Mouse (Mus musculus) kidney, embryonic 16.5 days (tissue): ENCODE results near the gene Mast4. TPM values are rescaled to one million over a fixed set of nuclear protein-coding genes. Genes with fewer than 3 reads are reported as not detected.

Source experiments
- ATAC-seq: fragments of 200-750 bp; cut with Nextera tagmentation; 2 replicates; pipeline ENCODE4 v1.8.0; 2017; ENCODE audit warnings: moderate TSS enrichment; ENCODE audit not compliant: low FRiP score, low TSS enrichment
- H3K27ac ChIP-seq: fragments of 300-500 bp; sonication (generic); 2 replicates; pipeline ENCODE4 v1.5.1; 2014; ENCODE audit warnings: low read length
- H3K27me3 ChIP-seq: fragments of 300-500 bp; sonication (generic); 2 replicates; pipeline ENCODE4 v1.6.1; 2014; ENCODE audit warnings: low read length, control low read depth, mixed read lengths; ENCODE audit not compliant: insufficient read depth
- H3K36me3 ChIP-seq: fragments of 300-500 bp; sonication (generic); 2 replicates; pipeline ENCODE4 v1.6.1; 2014; ENCODE audit warnings: low read length, control low read depth, mixed read lengths; ENCODE audit not compliant: insufficient read depth
- H3K4me1 ChIP-seq: fragments of 300-500 bp; sonication (generic); 2 replicates; pipeline ENCODE4 v1.6.1; 2014; ENCODE audit warnings: low read length, control low read depth, mixed read lengths; ENCODE audit not compliant: insufficient read depth
- H3K4me2 ChIP-seq: fragments of 300-500 bp; sonication (generic); replicated peaks from 2 replicates; pipeline ENCODE4 v1.6.1; 2014; ENCODE audit warnings: low read depth, low read length
- H3K4me3 ChIP-seq: fragments of 300-500 bp; sonication (generic); 2 replicates; pipeline ENCODE4 v1.5.1; 2014; ENCODE audit warnings: mild to moderate bottlenecking, low read length
- H3K9ac ChIP-seq: fragments of 300-500 bp; sonication (generic); replicated peaks from 2 replicates; pipeline ENCODE4 v1.6.1; 2014; ENCODE audit warnings: low read length
- H3K9me3 ChIP-seq: fragments of 300-500 bp; sonication (generic); 2 replicates; pipeline ENCODE4 v1.6.1; 2016; ENCODE audit warnings: low read length, control low read depth
- WGBS: fragments of 180-500 bp; shearing (Covaris S2); extraction: QIAGEN DNeasy Blood & Tissue Kit; methylation state at CpG from one replicate; pipeline ENCODE4 v1.1.7; 2014; 5-methylcytosine and 5-hydroxymethylcytosine counted together
- polyA plus RNA-seq: library from polyadenylated mRNA; unstranded; fragments of >200 nt; fragmentation: Nextera tagmentation; extraction: Ambion mirVana; gene quantifications from 2 replicates; pipeline ENCODE4 v1.2.1, GENCODE M21; 2015

Gene Mast4
- polyA plus RNA-seq, 1 experiment from 2014 or later, result 19.9 TPM

GRCm38 (mm10) chr13:102918616-102919015, 415.7 kb downstream of the Mast4 start:
- no peak for ATAC-seq
- Histone ChIP-seq H3K4me3 (no peak overlapping the region), H3K36me3 (no peaks in the 10 kb centered on the region), H3K4me1 (peaks cover 8% of the 10 kb centered on the region), H3K27ac (no peak overlapping the region), H3K9me3 (no peaks in the 10 kb centered on the region), H3K9ac (no peak overlapping the region), H3K27me3 (no peaks in the 10 kb centered on the region), H3K4me2 (no peak overlapping the region)
- 8% methylated on average over 4 of the region's 4 CpGs for WGBS

GRCm38 (mm10) chr13:102915341-102915740, 419.0 kb downstream of the Mast4 start:
- 72% methylated on average over 1 of the region's 1 CpGs for WGBS
- Histone ChIP-seq H3K27me3 (no peaks in the 10 kb centered on the region), H3K27ac (no peak overlapping the region), H3K36me3 (no peaks in the 10 kb centered on the region), H3K4me2 (no peak overlapping the region), H3K4me3 (no peak overlapping the region), H3K9ac (no peak overlapping the region), H3K9me3 (no peaks in the 10 kb centered on the region), H3K4me1 (peaks cover 8% of the 10 kb centered on the region)
- ATAC-seq, result no peak

DNA sequence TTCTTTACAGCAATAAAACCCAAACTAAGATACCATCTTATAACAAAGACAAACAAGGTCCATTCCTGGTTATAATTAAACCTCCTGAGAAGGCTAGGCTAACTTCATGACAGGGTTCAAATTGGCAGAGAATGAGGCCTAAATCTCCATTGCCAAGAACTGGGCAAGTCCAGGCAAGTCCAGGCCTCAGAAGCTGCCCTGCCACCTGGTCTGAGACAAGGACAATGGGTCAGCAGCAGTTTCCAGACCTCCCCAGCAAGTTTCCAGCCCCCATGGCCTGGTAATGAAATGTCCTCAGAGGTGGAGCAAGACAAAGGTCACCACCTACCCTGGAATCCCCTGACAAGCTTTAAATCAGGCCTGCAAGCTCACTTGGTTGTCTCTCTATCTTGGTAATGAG, 419.5 kb downstream of the Mast4 start:
- H3K9ac ChIP-seq, result no peak overlapping the region
- no peak overlapping the region for H3K4me2 ChIP-seq
- H3K4me3 ChIP-seq, result no peak overlapping the region
- no peaks in the 10 kb centered on the region for H3K9me3 ChIP-seq
- H3K27me3 ChIP-seq, result no peaks in the 10 kb centered on the region
- no peak for ATAC-seq
- H3K4me1 ChIP-seq, result peaks cover 8% of the 10 kb centered on the region
- H3K36me3 ChIP-seq, result no peaks in the 10 kb centered on the region
- H3K27ac ChIP-seq, result no peak overlapping the region

GRCm38 (mm10) chr13:102913919-102914318, 420.4 kb downstream of the Mast4 start:
- ATAC-seq, result no peak
- H3K27ac ChIP-seq, result no peak overlapping the region
- no peaks in the 10 kb centered on the region for H3K9me3 ChIP-seq
- H3K27me3 ChIP-seq, result no peaks in the 10 kb centered on the region
- H3K4me3 ChIP-seq, result no peak overlapping the region
- WGBS, result 88% methylated on average over 2 of the region's 2 CpGs
- H3K36me3 ChIP-seq, result no peaks in the 10 kb centered on the region
- no peak overlapping the region for H3K9ac ChIP-seq
- no peak overlapping the region for H3K4me2 ChIP-seq
- peaks cover 8% of the 10 kb centered on the region for H3K4me1 ChIP-seq

DNA sequence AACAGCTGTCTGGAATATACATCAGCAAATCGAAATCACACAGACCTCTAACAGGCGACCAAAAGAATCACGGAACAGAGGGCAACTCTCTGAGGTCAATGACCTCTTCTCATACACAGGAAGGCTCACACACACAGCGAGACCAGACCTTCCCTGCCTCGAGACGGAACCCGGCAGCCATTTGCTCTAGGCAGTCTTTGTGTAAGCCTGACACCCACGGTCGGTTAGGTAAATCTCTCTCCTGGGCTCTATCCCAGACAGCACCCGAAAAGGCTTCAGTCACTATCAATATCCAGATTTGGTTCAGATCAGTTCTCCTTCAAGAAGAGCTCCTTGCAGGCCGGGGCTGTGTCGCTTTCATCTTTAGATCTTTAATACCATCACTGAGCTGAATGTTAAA, 421.4 kb downstream of the Mast4 start:
- 77% methylated on average over 12 of the region's 12 CpGs for WGBS
- no peak overlapping the region for H3K27ac ChIP-seq
- H3K4me1 ChIP-seq, result no peaks in the 10 kb centered on the region
- H3K4me2 ChIP-seq, result no peak overlapping the region
- no peaks in the 10 kb centered on the region for H3K27me3 ChIP-seq
- no peaks in the 10 kb centered on the region for H3K9me3 ChIP-seq
- ATAC-seq, result no peak
- no peaks in the 10 kb centered on the region for H3K36me3 ChIP-seq
- no peak overlapping the region for H3K9ac ChIP-seq
- no peak overlapping the region for H3K4me3 ChIP-seq

GRCm38 (mm10) chr13:102909654-102910418, 424.5 kb downstream of the Mast4 start:
- Histone ChIP-seq H3K27ac (no peak overlapping the region), H3K4me1 (no peaks in the 10 kb centered on the region), H3K9ac (no peak overlapping the region), H3K4me3 (no peak overlapping the region), H3K4me2 (no peak overlapping the region), H3K9me3 (no peaks in the 10 kb centered on the region), H3K36me3 (no peaks in the 10 kb centered on the region), H3K27me3 (no peaks in the 10 kb centered on the region)
- 93% methylated on average over 5 of the region's 5 CpGs for WGBS
- no peak for ATAC-seq

- no peak for ATAC-seq
- WGBS, result 4% methylated on average over 9 of the region's 9 CpGs
- H3K27me3 ChIP-seq, result no peaks in the 10 kb centered on the region
- H3K4me1 ChIP-seq, result peaks cover 4% of the 10 kb centered on the region; the same call in 1 of the 2 replicates
- peak overlapping the region; percentile 72 for H3K4me2 ChIP-seq
- no peaks in the 10 kb centered on the region for H3K9me3 ChIP-seq
- peak overlapping the region; percentile 86 for H3K9ac ChIP-seq
- peak overlapping the region; percentile 62 for H3K4me3 ChIP-seq
- H3K27ac ChIP-seq, result peak overlapping the region; percentile 93
- no peaks in the 10 kb centered on the region for H3K36me3 ChIP-seq
Measured at GRCm38 (mm10) chr13:102906661-102907009, 427.7 kb downstream of the Mast4 start.

- Histone ChIP-seq H3K9ac (peak overlapping the region; percentile 86), H3K4me1 (peaks cover 5% of the 10 kb centered on the region), H3K4me3 (peak overlapping the region; percentile 62), H3K27me3 (no peaks in the 10 kb centered on the region), H3K4me2 (peak overlapping the region; percentile 72), H3K9me3 (no peaks in the 10 kb centered on the region), H3K27ac (peak overlapping the region; percentile 93), H3K36me3 (no peaks in the 10 kb centered on the region)
- WGBS, result 0% methylated on average over 16 of the region's 16 CpGs
- ATAC-seq, result peak; percentile 99
Measured at GRCm38 (mm10) chr13:102906004-102906660, 428.2 kb downstream of the Mast4 start.

DNA sequence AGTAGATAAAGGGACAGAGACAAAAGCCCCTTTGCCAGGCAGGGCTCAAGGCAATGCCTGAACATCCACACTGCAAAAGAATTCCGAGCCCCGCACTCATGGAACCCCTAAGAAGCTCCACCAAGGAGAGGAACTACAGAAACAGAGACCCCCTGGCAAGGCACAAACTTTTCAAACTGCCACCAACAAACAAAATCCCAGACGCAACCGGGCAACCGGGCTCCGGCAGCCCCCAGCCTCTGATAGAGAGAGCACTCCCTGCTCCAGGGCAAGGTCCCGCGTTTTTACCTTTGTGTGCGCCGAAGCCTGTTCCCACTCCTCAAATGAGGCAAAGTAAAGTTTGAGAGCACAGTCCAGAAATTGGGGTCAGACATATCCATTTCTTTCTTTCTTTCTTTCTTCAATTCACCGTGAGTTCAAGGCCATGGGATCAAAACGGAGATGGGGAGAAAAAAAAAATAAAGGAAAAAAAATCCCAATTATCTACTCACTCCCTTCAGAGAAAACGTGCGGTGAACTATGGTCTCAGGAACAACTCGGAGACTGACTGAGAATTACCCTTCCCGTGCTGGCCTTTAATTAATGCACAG, 428.8 kb downstream of the Mast4 start:
- no peaks in the 10 kb centered on the region for H3K9me3 ChIP-seq
- peak overlapping the region; percentile 72 for H3K4me2 ChIP-seq
- ATAC-seq, result no peak
- peak overlapping the region; percentile 86 for H3K9ac ChIP-seq
- H3K36me3 ChIP-seq, result no peaks in the 10 kb centered on the region
- no peaks in the 10 kb centered on the region for H3K27me3 ChIP-seq
- H3K27ac ChIP-seq, result peak overlapping the region; percentile 93
- H3K4me1 ChIP-seq, result peaks cover 11% of the 10 kb centered on the region
- H3K4me3 ChIP-seq, result peak overlapping the region; percentile 62
- whole genome bisulfite sequencing, result 1% methylated on average over 16 of the region's 16 CpGs

DNA sequence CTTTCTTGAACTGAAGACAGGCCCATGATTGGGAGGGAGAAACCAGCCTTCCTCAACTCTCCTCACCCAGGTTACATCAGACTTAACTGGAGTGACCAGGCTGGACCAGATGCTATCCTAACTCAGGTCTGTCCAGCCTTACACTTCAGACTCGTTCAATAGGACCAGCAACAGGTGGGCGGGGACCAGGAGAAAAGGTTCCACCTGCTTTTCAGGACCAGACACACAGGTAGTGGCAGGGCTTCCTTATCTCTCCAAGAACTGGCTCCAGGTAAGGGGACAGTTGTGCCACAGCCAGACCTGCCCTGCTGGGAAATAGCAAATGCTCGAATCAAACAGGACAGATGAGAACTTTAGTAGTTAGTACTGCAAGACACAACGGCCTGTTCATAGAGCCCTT, 430.6 kb downstream of the Mast4 start:
- Histone ChIP-seq H3K36me3 (no peaks in the 10 kb centered on the region), H3K4me1 (peaks cover 29% of the 10 kb centered on the region), H3K27ac (no peak overlapping the region), H3K4me2 (peak overlapping the region; percentile 72), H3K4me3 (no peak overlapping the region), H3K9ac (no peak overlapping the region), H3K27me3 (no peaks in the 10 kb centered on the region), H3K9me3 (no peaks in the 10 kb centered on the region)
- no peak for ATAC-seq
- whole genome bisulfite sequencing, result 72% methylated on average over 4 of the region's 4 CpGs
